Mouse (Mus musculus): ENCODE measurements around the gene Olfr63.
"Not testable (repeated sequence)": the region's sequence is repeated elsewhere in the genome, so short reads cannot be mapped to it uniquely, and the experiment has no call there.

Olfr63 gene

DNA sequence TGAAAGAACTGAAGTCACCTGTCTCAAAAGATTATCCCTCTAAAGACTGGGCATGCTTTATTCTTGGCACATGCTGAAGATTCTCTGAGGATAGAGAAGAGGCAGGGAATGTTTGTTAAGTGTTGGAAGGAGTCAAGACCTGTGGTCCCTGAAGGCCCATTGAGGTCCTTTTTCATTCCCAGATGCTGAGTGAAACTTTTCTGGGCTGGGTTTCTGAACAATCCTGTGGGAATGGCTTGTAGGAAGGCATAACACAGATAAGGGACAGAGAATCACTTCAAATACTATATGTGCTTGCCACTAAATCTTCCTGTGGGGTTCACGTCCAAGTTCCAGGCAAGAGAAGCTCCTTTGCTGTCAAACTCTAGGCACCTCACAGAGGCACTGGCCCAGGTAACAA, at the start of gene Olfr63:
Gene Olfr63, plus strand, starts transcription at position 301 of the 400 bp plus-strand sequence.
- DNase-seq (ENCODE audit: low spot score): no peak

DNA sequence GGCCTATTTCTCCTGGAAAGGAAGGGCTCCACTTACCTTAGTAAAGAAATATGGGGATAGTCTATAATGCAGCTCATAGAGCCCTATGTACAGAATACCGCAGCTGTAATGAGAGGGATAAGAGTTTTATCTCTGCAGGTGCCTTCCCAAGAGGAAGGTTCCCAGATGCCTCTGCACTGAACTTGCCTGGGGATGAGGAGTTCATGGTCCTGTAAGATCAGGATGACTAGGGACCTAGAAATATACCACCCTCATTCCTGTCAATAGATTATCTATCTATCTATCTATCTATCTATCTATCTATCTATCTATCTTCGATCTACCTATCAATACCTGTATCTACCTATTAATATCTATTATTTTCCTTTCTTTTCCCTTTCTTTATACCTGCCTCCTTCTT, 42.9 kb upstream of the Olfr63 start, which contains the start of gene Olfr1564:
Gene Olfr1564, minus strand, starts transcription at position 101 of the 400 bp plus-strand sequence.
- DNase-seq (ENCODE audit: low spot score): no peak

- not testable (repeated sequence) for DNase-seq (ENCODE audit: low spot score)
Observed at GRCm38 (mm10) chr17:33236646-33237045, 27.8 kb upstream of the Olfr63 start.

DNA sequence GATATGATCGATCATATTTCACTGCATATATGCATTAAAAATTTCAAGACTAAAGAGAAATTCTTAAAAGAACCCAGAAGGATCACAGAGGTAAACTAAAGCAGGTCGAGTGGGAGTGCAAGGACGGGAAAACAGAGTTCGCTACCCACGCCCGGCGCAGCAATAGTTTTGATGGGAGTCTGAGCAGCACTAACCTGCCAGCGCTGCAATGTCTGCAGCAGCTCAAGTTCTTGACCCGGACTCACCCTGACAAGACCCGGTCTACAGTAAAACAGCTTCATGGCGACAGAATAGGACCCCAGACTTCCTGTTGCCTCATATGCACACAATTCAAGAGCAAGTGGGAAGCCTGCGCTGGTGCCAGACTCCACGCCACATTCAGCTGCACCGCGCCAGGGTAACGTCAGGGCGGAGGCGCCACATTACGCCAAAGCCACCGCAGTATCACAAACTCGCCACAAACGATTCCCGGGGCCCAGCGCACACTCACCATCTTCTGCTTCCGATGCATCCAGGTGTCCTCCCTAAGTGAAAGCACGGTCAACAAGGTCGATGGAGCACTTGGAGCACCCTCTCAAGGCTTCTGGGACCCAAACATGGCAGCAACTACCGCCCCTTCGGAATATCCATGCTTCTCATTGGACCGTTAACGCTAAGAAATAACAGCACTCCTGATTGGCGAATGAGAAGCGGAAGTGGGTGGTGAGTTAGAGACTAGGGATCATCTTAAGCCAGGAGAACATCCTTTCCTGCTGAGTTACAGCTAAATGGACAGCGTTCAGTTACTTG, 9.8 kb upstream of the Olfr63 start, which contains the start of gene Zfp955a:
Gene Zfp955a, minus strand, starts transcription at position 616 of the 789 bp plus-strand sequence.
- not testable (repeated sequence) for DNase-seq (ENCODE audit: low spot score)

- DNase-seq (ENCODE audit: low spot score): not testable (repeated sequence)
Observed at GRCm38 (mm10) chr17:33255319-33255657, 9.2 kb upstream of the Olfr63 start.

DNA sequence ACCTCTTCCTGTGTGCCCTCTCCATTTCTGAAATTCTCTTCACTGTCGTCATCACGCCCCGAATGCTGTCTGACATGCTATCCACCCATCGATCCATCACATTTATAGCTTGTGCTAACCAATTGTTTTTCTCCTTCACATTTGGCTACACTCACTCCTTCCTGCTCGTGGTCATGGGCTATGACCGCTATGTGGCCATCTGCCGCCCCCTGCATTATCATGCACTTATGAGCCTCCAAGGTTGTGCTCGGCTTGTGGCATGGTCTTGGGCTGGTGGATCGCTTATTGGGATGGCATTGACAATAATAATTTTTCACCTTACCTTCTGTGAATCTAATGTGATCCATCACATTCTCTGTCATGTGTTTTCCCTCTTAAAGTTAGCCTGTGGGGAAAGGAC, 4.4 kb downstream of the Olfr63 start:
- no peak for DNase-seq (ENCODE audit: low spot score)

GRCm38 (mm10) chr17:33289039-33289875, 24.8 kb downstream of the Olfr63 start, which contains the start of gene Zfp955b:
TSS of gene Zfp955b (plus strand) at chr17:33289544.
- DNase-seq (ENCODE audit: low spot score): not testable (repeated sequence)

GRCm38 (mm10) chr17:33289876-33290149, 25.3 kb downstream of the Olfr63 start:
- not testable (repeated sequence) for DNase-seq (ENCODE audit: low spot score)
